Mouse (Mus musculus): Measurements from ENCODE around the gene 1600014C23Rik. TPM values are rescaled to one million over a fixed set of nuclear protein-coding genes. Genes with fewer than 3 reads are reported as not detected.
A peak's percentile ranks its signal among the peaks of the same experiment; 100 is the strongest.

Gene 1600014C23Rik
- polyA plus RNA-seq, 1 experiment from 2014 or later: 0.80 TPM

DNA sequence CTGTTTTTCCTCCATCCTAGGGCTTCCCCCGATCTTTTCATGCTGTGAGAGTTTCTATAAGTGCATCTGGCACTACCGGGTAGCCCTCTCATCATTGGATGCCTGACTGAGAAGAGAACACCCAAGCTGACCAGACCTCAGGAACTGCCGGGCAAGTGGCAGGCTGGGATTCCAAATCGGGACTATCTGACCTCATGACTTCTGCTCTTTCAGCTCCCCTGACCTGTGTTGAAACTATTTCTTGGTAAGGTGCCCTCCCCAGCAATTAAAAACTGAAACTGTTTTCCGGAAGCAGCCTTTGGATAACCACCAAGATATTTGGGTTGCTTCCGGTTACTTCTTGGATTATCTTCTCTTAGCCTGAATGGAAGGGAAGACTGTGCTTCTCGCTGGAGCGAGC is 25.5 kb downstream of the 1600014C23Rik start:
- Histone ChIP-seq H3K9ac (ENCODE audit: low read depth, low read length) (no peak overlapping the region), H3K36me3 (ENCODE audit: control insufficient read depth, insufficient read depth, low read length) (no peaks in the 10 kb centered on the region), H3K27ac (ENCODE audit: low read depth, low read length) (no peak overlapping the region), H3K27me3 (ENCODE audit: control insufficient read depth, insufficient read depth, low read length) (0 out of 2 replicates have a peak, but pooled peaks cover 2% of the 10 kb centered on the region), H3K4me3 (ENCODE audit: low read depth, low read length) (no peak overlapping the region), H3K9me3 (replicated peaks; ENCODE audit: control insufficient read depth, low read length) (no peaks in the 10 kb centered on the region), H3K4me1 (ENCODE audit: control insufficient read depth, insufficient read depth, low read length) (peaks cover 8% of the 10 kb centered on the region), H3K4me2 (no peak overlapping the region)
- ATAC-seq (replicated peaks; ENCODE audit: insufficient number of reproducible peaks, low FRiP score, low TSS enrichment): no peak
- 74% methylated on average over 8 of the region's 8 CpGs for WGBS (ENCODE audit: insufficient replicate concordance)

DNA sequence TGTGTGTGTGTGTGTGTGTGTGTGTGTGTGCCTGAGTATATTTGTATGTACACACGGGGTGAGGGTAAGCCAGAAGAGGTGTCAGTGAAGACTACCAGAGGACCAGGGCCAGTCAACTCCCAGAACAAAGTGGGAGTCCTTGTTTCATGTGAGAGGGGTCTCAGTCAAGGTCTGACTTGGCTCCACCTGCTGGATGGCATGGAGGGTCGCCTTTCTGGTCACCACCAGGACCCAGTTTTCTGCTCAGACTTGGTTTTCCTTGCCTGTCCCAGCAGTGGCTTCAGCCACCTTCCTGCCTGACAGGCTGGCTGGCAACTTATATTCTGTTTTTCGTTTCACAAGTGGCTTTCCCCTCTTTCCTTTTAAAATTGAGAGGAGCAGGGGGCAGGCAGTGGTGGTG is 26.3 kb downstream of the 1600014C23Rik start:
- H3K27ac ChIP-seq (ENCODE audit: low read depth, low read length): no peak overlapping the region
- H3K36me3 ChIP-seq (ENCODE audit: control insufficient read depth, insufficient read depth, low read length): no peaks in the 10 kb centered on the region
- WGBS (ENCODE audit: insufficient replicate concordance): 31% methylated on average over 3 of the region's 3 CpGs
- H3K4me2 ChIP-seq: no peak overlapping the region
- H3K4me1 ChIP-seq (ENCODE audit: control insufficient read depth, insufficient read depth, low read length): peaks cover 8% of the 10 kb centered on the region
- no peak overlapping the region for H3K4me3 ChIP-seq (ENCODE audit: low read depth, low read length)
- no peak overlapping the region for H3K9ac ChIP-seq (ENCODE audit: low read depth, low read length)
- no peaks in the 10 kb centered on the region for H3K9me3 ChIP-seq (replicated peaks; ENCODE audit: control insufficient read depth, low read length)
- 0 out of 2 replicates have a peak, but pooled peaks cover 2% of the 10 kb centered on the region for H3K27me3 ChIP-seq (ENCODE audit: control insufficient read depth, insufficient read depth, low read length)
- ATAC-seq (replicated peaks; ENCODE audit: insufficient number of reproducible peaks, low FRiP score, low TSS enrichment): no peak

DNA sequence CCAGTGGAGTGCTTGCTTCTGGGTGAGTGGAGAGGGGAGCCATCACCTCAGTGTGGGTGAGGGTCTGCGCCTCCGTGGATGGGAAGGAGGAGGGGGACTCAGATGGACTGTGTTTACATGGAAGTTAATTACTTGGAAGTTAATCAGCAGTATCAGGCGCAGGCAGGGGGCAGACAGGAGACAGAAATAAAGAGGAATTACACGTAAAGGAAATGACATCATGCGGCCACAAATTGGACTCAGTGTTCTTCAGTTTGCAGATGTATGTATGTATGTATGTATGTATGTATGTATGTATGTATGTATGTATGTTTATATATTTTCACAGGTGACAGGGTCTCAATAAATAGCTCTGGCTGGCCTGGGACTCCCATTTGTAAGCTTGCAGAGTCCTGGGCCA is 26.8 kb downstream of the 1600014C23Rik start:
- no peak overlapping the region for H3K4me3 ChIP-seq (ENCODE audit: low read depth, low read length)
- no peak overlapping the region for H3K9ac ChIP-seq (ENCODE audit: low read depth, low read length)
- 0 out of 2 replicates have a peak, but pooled peaks cover 2% of the 10 kb centered on the region for H3K27me3 ChIP-seq (ENCODE audit: control insufficient read depth, insufficient read depth, low read length)
- ATAC-seq (replicated peaks; ENCODE audit: insufficient number of reproducible peaks, low FRiP score, low TSS enrichment): no peak
- 71% methylated on average over 5 of the region's 5 CpGs for WGBS (ENCODE audit: insufficient replicate concordance)
- H3K4me1 ChIP-seq (ENCODE audit: control insufficient read depth, insufficient read depth, low read length): peaks cover 8% of the 10 kb centered on the region
- H3K27ac ChIP-seq (ENCODE audit: low read depth, low read length): no peak overlapping the region
- H3K9me3 ChIP-seq (replicated peaks; ENCODE audit: control insufficient read depth, low read length): no peaks in the 10 kb centered on the region
- H3K4me2 ChIP-seq: no peak overlapping the region
- no peaks in the 10 kb centered on the region for H3K36me3 ChIP-seq (ENCODE audit: control insufficient read depth, insufficient read depth, low read length)

DNA sequence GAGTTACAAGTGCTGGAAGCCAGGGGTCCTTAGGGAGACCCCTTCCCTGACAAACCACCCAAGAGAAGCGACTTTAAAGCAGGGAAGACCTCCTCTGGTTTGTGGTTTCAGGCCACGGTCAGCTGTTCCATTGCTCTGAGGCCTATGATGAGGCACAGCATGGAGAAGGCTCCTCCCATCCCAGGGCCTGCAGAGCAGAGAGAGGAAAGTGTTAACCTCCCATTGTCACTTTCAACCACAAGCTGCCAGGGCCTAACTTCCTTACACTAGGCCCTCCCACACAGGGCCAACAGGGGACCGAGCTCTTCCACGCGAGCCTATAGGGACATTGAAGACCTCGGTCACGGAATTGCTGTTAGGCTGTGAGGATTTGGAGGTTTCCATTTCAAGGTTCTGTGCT is 30.5 kb downstream of the 1600014C23Rik start:
- Histone ChIP-seq H3K9ac (ENCODE audit: low read depth, low read length) (no peak overlapping the region), H3K9me3 (replicated peaks; ENCODE audit: control insufficient read depth, low read length) (no peaks in the 10 kb centered on the region), H3K27ac (ENCODE audit: low read depth, low read length) (no peak overlapping the region), H3K27me3 (ENCODE audit: control insufficient read depth, insufficient read depth, low read length) (no peaks in the 10 kb centered on the region), H3K4me1 (ENCODE audit: control insufficient read depth, insufficient read depth, low read length) (0 out of 2 replicates have a peak, but pooled peaks cover 13% of the 10 kb centered on the region), H3K4me2 (no peak overlapping the region), H3K36me3 (ENCODE audit: control insufficient read depth, insufficient read depth, low read length) (peaks cover 4% of the 10 kb centered on the region; the same call in 1 of the 2 replicates), H3K4me3 (ENCODE audit: low read depth, low read length) (no peak overlapping the region)
- WGBS (ENCODE audit: insufficient replicate concordance): 69% methylated on average over 7 of the region's 7 CpGs
- no peak for ATAC-seq (replicated peaks; ENCODE audit: insufficient number of reproducible peaks, low FRiP score, low TSS enrichment)

DNA sequence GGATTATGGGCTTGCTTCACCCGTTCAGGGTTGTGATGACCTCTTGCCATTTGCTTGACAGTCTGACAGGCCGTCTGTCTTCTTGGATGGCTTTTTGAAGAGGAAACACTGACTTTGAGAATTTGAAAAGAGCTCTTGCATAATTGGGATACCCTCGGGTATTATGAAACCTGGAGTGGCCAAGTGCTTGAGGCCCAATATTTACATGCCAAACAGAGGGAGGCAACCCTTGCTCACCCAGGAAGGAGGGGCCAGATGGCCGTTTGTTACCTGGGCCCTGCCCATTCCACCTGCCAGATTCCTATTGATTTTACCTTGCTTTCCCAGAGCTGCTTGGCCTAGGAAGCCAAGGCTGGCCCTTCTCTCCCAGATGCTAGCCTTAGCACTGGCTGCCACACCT is 31.4 kb downstream of the 1600014C23Rik start:
- H3K27me3 ChIP-seq (ENCODE audit: control insufficient read depth, insufficient read depth, low read length): no peaks in the 10 kb centered on the region
- 59% methylated on average over 4 of the region's 4 CpGs for WGBS (ENCODE audit: insufficient replicate concordance)
- 0 out of 2 replicates have a peak, but pooled peaks cover 13% of the 10 kb centered on the region for H3K4me1 ChIP-seq (ENCODE audit: control insufficient read depth, insufficient read depth, low read length)
- no peak overlapping the region for H3K4me2 ChIP-seq
- H3K27ac ChIP-seq (ENCODE audit: low read depth, low read length): no peak overlapping the region
- ATAC-seq (replicated peaks; ENCODE audit: insufficient number of reproducible peaks, low FRiP score, low TSS enrichment): no peak
- peaks cover 5% of the 10 kb centered on the region; the same call in 1 of the 2 replicates for H3K36me3 ChIP-seq (ENCODE audit: control insufficient read depth, insufficient read depth, low read length)
- no peak overlapping the region for H3K9ac ChIP-seq (ENCODE audit: low read depth, low read length)
- no peak overlapping the region for H3K4me3 ChIP-seq (ENCODE audit: low read depth, low read length)
- no peaks in the 10 kb centered on the region for H3K9me3 ChIP-seq (replicated peaks; ENCODE audit: control insufficient read depth, low read length)

DNA sequence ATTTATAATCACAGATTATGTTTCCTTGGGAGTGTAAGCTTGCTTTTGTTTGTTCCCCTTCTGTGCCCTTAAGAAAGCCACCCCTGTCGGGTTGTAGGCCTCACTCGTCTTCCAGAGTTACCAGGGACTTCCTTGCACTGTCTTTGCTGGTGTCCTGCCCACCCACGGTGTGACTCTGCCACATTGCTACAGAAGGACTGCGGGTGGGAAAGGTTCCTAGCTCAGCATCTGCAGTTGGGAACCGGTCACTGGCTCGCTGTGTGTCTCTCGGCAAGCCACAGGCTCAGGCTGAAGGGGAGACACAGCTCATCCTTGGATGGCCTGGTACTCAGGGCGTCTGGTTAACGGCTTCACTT is 32.4 kb downstream of the 1600014C23Rik start:
- Histone ChIP-seq H3K27me3 (ENCODE audit: control insufficient read depth, insufficient read depth, low read length) (no peaks in the 10 kb centered on the region), H3K9ac (ENCODE audit: low read depth, low read length) (peak overlapping the region; percentile 48), H3K36me3 (ENCODE audit: control insufficient read depth, insufficient read depth, low read length) (peaks cover 5% of the 10 kb centered on the region; the same call in 1 of the 2 replicates), H3K4me3 (ENCODE audit: low read depth, low read length) (no peak overlapping the region), H3K27ac (ENCODE audit: low read depth, low read length) (peak overlapping the region; percentile 48), H3K4me1 (ENCODE audit: control insufficient read depth, insufficient read depth, low read length) (0 out of 2 replicates have a peak, but pooled peaks cover 13% of the 10 kb centered on the region), H3K9me3 (replicated peaks; ENCODE audit: control insufficient read depth, low read length) (no peaks in the 10 kb centered on the region), H3K4me2 (no peak overlapping the region)
- 59% methylated on average over 9 of the region's 9 CpGs for WGBS (ENCODE audit: insufficient replicate concordance)
- no peak for ATAC-seq (replicated peaks; ENCODE audit: insufficient number of reproducible peaks, low FRiP score, low TSS enrichment)

DNA sequence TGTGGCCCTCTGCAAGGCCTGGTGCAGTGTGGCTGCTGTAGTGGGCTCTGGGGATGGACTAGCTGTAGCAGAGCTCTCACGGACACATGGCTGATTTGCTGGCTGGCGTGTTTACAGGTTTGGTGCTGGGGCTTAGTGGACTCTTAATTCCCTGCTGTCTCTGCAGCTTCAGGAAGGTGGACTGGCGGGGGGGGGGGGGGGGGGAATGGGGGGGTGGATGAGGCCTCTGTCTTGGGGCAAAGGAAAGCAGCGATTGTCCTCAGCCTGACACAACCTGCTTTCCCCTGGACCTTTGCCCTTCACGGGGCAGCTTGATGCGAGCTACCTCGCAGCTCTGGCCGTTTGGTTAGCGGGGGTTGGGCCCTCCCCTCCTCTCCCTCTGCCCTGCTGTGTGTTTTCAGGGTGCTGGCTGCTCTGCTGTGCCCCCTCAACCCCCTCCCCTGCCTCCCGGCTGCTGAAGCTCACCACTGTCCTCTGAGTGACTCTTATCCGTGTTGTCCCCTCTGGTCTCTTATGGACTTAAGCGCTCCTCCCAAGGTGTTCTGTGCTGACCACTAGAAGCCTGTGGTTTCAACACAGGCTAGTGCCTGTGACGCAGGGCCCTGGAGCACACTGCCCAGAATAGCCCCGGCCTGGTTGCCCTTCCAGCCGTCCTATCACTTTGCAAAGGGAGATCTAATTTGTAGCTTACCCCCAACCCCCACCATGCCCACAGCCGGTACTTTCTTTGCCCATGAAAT is 33.0 kb downstream of the 1600014C23Rik start:
- no peaks in the 10 kb centered on the region for H3K27me3 ChIP-seq (ENCODE audit: control insufficient read depth, insufficient read depth, low read length)
- H3K4me2 ChIP-seq: no peak overlapping the region
- peak overlapping the region; percentile 48; the same call in 1 of the 2 replicates for H3K9ac ChIP-seq (ENCODE audit: low read depth, low read length)
- no peak overlapping the region for H3K4me3 ChIP-seq (ENCODE audit: low read depth, low read length)
- peaks cover 13% of the 10 kb centered on the region; the same call in 1 of the 2 replicates for H3K4me1 ChIP-seq (ENCODE audit: control insufficient read depth, insufficient read depth, low read length)
- peak overlapping the region; percentile 48 for H3K27ac ChIP-seq (ENCODE audit: low read depth, low read length)
- ATAC-seq (replicated peaks; ENCODE audit: insufficient number of reproducible peaks, low FRiP score, low TSS enrichment): 0 out of 2 replicates have a peak, but pooled peaks have one; percentile 41
- WGBS (ENCODE audit: insufficient replicate concordance): 40% methylated on average over 12 of the region's 16 CpGs
- H3K36me3 ChIP-seq (ENCODE audit: control insufficient read depth, insufficient read depth, low read length): peaks cover 5% of the 10 kb centered on the region; the same call in 1 of the 2 replicates
- no peaks in the 10 kb centered on the region for H3K9me3 ChIP-seq (replicated peaks; ENCODE audit: control insufficient read depth, low read length)

DNA sequence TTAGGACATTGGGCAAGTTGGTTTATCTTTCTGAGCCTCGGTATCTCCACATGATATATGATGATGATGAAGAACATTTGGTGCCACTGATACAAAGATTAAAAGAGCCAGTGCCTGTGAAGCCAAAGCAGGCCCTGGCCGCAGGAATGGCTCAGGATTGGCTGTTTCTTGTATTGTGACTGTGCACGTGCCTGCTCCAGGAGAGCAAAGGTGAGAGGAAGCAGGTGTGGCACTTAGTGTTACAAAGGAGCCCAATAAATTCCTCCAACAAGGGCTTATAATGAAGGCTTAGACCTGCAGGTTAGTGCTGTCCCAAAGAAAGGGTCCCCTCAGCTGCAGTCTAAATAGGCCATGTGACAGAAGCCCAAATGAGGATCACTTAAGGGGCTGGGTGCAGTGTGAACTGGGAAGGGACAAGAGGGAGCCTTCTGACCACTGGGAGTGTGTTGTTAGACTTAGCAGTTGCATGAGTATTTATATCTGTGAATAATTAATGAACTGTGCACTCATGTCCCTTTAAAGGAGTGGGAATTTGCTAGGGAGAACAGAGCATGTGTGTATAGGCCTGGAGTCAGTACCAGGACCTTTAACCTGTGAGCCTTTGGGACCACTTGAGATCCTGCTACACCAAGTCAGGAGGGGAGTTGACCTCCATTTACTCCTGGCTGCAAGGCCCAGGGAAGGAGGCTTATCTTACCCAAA is 34.5 kb downstream of the 1600014C23Rik start:
- H3K9ac ChIP-seq (ENCODE audit: low read depth, low read length): no peak overlapping the region
- no peak overlapping the region for H3K4me2 ChIP-seq
- peaks cover 24% of the 10 kb centered on the region for H3K4me1 ChIP-seq (ENCODE audit: control insufficient read depth, insufficient read depth, low read length)
- ATAC-seq (replicated peaks; ENCODE audit: insufficient number of reproducible peaks, low FRiP score, low TSS enrichment): no peak
- H3K9me3 ChIP-seq (replicated peaks; ENCODE audit: control insufficient read depth, low read length): no peaks in the 10 kb centered on the region
- no peak overlapping the region for H3K27ac ChIP-seq (ENCODE audit: low read depth, low read length)
- no peak overlapping the region for H3K4me3 ChIP-seq (ENCODE audit: low read depth, low read length)
- H3K27me3 ChIP-seq (ENCODE audit: control insufficient read depth, insufficient read depth, low read length): no peaks in the 10 kb centered on the region
- H3K36me3 ChIP-seq (ENCODE audit: control insufficient read depth, insufficient read depth, low read length): peaks cover 5% of the 10 kb centered on the region; the same call in 1 of the 2 replicates
- WGBS (ENCODE audit: insufficient replicate concordance): 87% methylated on average over 3 of the region's 3 CpGs

All from heart, embryonic 11.5 days (tissue).